Comparison of ENCODE assay signal across 10 mouse cellular contexts in the genomic region with DNA sequence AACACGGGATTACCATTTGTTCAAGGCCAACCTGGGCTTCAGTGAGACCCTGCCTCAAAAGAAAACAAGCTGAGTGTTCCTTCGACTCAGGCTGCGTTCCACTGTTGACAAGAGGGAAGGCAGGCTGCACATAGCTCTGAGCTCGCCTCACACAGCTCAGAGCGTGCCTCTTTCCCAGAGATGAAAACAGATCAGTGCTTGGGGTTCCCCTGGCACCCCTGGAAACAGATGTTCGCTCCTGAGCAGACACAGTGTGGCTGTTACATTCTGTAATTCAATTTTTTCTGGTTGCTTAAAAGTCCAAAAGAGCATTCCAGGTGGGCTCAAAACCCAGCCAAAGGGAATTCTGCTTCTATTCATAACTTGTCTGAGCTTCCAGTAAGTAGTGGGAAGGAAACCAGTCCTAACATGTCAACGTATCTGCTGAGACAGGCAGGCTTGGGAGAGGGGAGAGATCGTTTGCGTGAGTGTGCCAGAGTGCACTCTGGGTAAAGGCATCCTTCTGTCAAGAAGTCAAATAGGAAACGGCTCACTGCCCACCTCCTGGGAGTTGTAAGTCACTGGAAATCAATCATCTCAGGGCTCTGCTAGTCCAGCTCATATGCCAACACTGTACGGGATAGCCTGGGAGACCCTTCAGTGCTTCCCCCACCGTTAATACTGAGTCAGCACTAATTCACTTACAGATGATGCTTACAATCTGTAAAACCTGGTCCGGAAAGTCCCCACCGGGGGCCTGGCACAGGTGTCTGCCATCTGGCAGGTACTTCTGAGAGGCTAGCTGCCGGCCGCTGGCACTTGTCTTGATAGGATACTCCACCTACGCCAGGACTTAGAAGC.
DNase-seq lines count a peak whose midpoint lies in the region; ATAC-seq lines count a peak whose summit lies in the region.
"Had no signal": no experiment of that assay in that cellular context is flagged by ENCODE, and none has a peak within 500 bp of the region (broad histone marks: within the 10 kb centered on the region; RNA-seq: fewer than 3 reads in every experiment).

No protein-coding gene starts in this region.

- 65% methylated on average over 17 of the region's 17 CpGs for WGBS in midbrain, embryonic 15.5 days
- 62% methylated on average over 17 of the region's 17 CpGs for WGBS in midbrain, embryonic 16.5 days
- WGBS in embryonic facial prominence, embryonic 15.5 days, result 24% methylated on average over 17 of the region's 17 CpGs

- H3K9me3 ChIP-seq in midbrain, embryonic 15.5 days, result no peaks in the 10 kb centered on the region
- H3K9me3 ChIP-seq in midbrain, embryonic 16.5 days (replicated peaks; ENCODE audit: control insufficient read depth, low read length, poor library complexity, severe bottlenecking), result no peaks in the 10 kb centered on the region
- H3K9me3 ChIP-seq in embryonic facial prominence, embryonic 15.5 days (replicated peaks), result no peaks in the 10 kb centered on the region

- no peak overlapping the region for H3K4me2 ChIP-seq in midbrain, embryonic 15.5 days
- no peak overlapping the region for H3K4me2 ChIP-seq in midbrain, embryonic 16.5 days (ENCODE audit: low read length)
- H3K4me2 ChIP-seq in embryonic facial prominence, embryonic 15.5 days (replicated peaks), result 0 out of 2 replicates have a peak overlapping the region, but pooled peaks have one; percentile 6

- peak; percentile 85 for DNase-seq in cerebellum, adult 8-10 months
- peak; percentile 26 for DNase-seq in retina, embryonic 14.5 days (ENCODE audit: low spot score)
- no peak for DNase-seq in kidney, adult 9 months
- no peak for DNase-seq in left cerebral cortex, adult 8-10 months (ENCODE audit: low spot score in 2 of 2)
- DNase-seq: gastrocnemius, postnatal 36 days; lung, postnatal 36 days had no signal

- no peaks in the 10 kb centered on the region for H3K27me3 ChIP-seq in midbrain, embryonic 15.5 days (replicated peaks)
- H3K27me3 ChIP-seq in midbrain, embryonic 16.5 days (ENCODE audit: control insufficient read depth, insufficient read depth, low read depth, low read length), result no peaks in the 10 kb centered on the region
- H3K27me3 ChIP-seq in embryonic facial prominence, embryonic 15.5 days, result no peaks in the 10 kb centered on the region

- H3K9ac ChIP-seq in midbrain, embryonic 15.5 days, result no peak overlapping the region
- H3K9ac ChIP-seq in midbrain, embryonic 16.5 days (ENCODE audit: low read depth, low read length), result no peak overlapping the region
- no peak overlapping the region for H3K9ac ChIP-seq in embryonic facial prominence, embryonic 15.5 days

- H3K4me3 ChIP-seq in midbrain, embryonic 15.5 days, result no peak overlapping the region
- no peak overlapping the region for H3K4me3 ChIP-seq in midbrain, embryonic 16.5 days (ENCODE audit: low read depth, low read length)
- H3K4me3 ChIP-seq in embryonic facial prominence, embryonic 15.5 days (replicated peaks), result no peak overlapping the region
- H3K4me3 ChIP-seq: erythroblast, embryonic 14.5 days had no signal

- 0 out of 2 replicates have a peak overlapping the region, but pooled peaks have one; percentile 25 for H3K27ac ChIP-seq in midbrain, embryonic 15.5 days
- no peak overlapping the region for H3K27ac ChIP-seq in midbrain, embryonic 16.5 days (ENCODE audit: low read length)
- H3K27ac ChIP-seq in embryonic facial prominence, embryonic 15.5 days (replicated peaks), result peak overlapping the region; percentile 63

- H3K36me3 ChIP-seq in midbrain, embryonic 15.5 days (replicated peaks), result no peaks in the 10 kb centered on the region
- H3K36me3 ChIP-seq in midbrain, embryonic 16.5 days (ENCODE audit: control insufficient read depth, insufficient read depth, low read length), result no peaks in the 10 kb centered on the region
- H3K36me3 ChIP-seq in embryonic facial prominence, embryonic 15.5 days, result no peaks in the 10 kb centered on the region

- H3K4me1 ChIP-seq in midbrain, embryonic 15.5 days, result peaks cover 9% of the 10 kb centered on the region; the same call in 1 of the 2 replicates
- 0 out of 2 replicates have a peak, but pooled peaks cover 2% of the 10 kb centered on the region for H3K4me1 ChIP-seq in midbrain, embryonic 16.5 days (ENCODE audit: control insufficient read depth, insufficient read depth, low read length)
- H3K4me1 ChIP-seq in embryonic facial prominence, embryonic 15.5 days, result peaks cover 16% of the 10 kb centered on the region

- ATAC-seq in midbrain, embryonic 15.5 days (replicated peaks), result no peak
- ATAC-seq in midbrain, embryonic 16.5 days, result no peak
- ATAC-seq in embryonic facial prominence, embryonic 15.5 days (ENCODE audit: insufficient number of reproducible peaks, low FRiP score, low TSS enrichment, low read depth), result peak; percentile 65

Comparison
In these comparisons a context has a peak if more than half of its experiments do, and no peak if none do; other contexts are left out.
1. DNase-seq: peak in cerebellum, adult 8-10 months (single experiment) and retina, embryonic 14.5 days (single experiment); none in kidney, adult 9 months (single experiment) and left cerebral cortex, adult 8-10 months (0 of 2).